Mouse (Mus musculus): ENCODE data around the gene Wrnip1. TPM values are rescaled to one million over a fixed set of nuclear protein-coding genes. Genes with fewer than 3 reads are reported as not detected.

Wrnip1 gene
- polyA plus RNA-seq, 1 experiment from 2014 or later: 14.5 TPM

Other genes with a start within 250 kb of the Wrnip1 start
- 0.75 and 1.0 TPM in 2 replicates for gene Mylk4, start 18.1 kb upstream of the Wrnip1 start, polyA plus RNA-seq (2014; fragmentation: Nextera tagmentation; extraction: Ambion mirVana)
- not detected in 2 replicates for gene D930007J09Rik, start 811 bp downstream of the Wrnip1 start, polyA plus RNA-seq (2014; fragmentation: Nextera tagmentation; extraction: Ambion mirVana)
- 0.74 and 0.99 TPM in 2 replicates for gene Serpinb1a, start 49.1 kb downstream of the Wrnip1 start, polyA plus RNA-seq (2014; fragmentation: Nextera tagmentation; extraction: Ambion mirVana)
- not detected in 2 replicates for gene Serpinb1c, start 96.2 kb downstream of the Wrnip1 start, polyA plus RNA-seq (2014; fragmentation: Nextera tagmentation; extraction: Ambion mirVana)
- gene Serpinb6b, start 163.2 kb downstream of the Wrnip1 start, polyA plus RNA-seq (2014; fragmentation: Nextera tagmentation; extraction: Ambion mirVana): 1.2 and 2.0 TPM in 2 replicates
- 2.4 and 2.7 TPM in 2 replicates for gene Serpinb9, start 201.2 kb downstream of the Wrnip1 start, polyA plus RNA-seq (2014; fragmentation: Nextera tagmentation; extraction: Ambion mirVana)
- 0.20 TPM in 1 of 2 replicates, not detected in the other for gene Serpinb9b, start 225.4 kb downstream of the Wrnip1 start, polyA plus RNA-seq (2014; fragmentation: Nextera tagmentation; extraction: Ambion mirVana)